Mouse (Mus musculus): ENCODE data around the gene Ankra2. TPM values are rescaled to one million over a fixed set of nuclear protein-coding genes. Genes with fewer than 3 reads are reported as not detected.

The Ankra2 gene
- total RNA-seq, 2 experiments from 2014 or later, result 47.1 TPM

DNA sequence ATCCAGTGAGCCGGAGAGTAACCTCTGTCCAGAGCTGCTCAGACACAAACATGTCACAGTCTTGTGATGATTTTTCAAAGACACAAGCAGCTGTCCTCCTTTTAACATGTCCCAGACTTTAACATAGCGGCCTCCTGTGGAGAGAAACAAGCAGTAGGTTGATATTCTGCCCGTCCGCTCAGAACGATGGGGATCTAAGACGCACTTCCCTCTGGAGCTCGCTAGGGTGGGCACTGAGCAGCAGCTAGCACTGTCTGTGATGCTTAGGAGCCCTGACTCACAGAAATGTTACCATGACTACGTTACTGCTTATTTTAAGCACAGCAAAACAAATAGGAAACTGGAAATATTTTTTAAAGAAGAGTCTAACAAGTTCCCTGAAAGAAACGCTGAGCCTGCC, 8.0 kb upstream of the Ankra2 start:
- intact Hi-C loops (cut with DNase I), result loop anchor here (10.0 kb wide), 1 partner anchor 1080 kb away; no protein-coding TSS in a partner anchor
- peak; percentile 60 for TF ChIP-seq CTCF (IDR thresholded peaks at IDR 0.05)
- H3K4me3 ChIP-seq, result no peak overlapping the region
- H3K27ac ChIP-seq, result no peak overlapping the region; the same call in 1 of the 2 replicates
- DNase-seq (ENCODE audit: extremely low spot score in 1 of 2, low spot score in 2 of 2), result peak; percentile 59 to 65

DNA sequence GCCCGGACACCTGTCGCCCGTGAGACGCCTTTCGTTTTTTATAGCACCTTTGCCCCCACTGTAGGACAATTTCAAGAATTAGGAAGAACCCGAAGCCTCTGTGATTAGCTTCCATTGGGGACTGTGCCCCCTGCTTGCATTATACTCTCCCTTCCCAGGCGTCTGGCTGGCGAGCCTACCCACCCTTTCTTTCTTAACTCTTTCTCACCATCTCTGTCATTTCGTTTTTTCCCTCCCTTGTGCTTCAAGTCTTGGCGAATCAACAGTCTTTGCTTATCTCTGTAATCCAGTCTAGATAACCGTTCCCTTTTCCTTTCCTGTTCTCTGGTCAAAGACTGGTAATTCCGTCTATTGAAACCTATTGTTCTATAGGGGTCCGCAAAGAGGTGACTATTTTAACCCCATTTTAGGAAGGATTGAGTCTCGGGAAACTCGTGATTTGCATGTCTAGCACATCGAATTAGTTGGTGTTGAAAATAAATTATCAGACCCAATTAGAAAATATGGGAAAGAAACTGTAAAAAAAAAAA, 649 bp downstream of the Ankra2 start:
- intact Hi-C loops (cut with DNase I), result loop anchor here (1.0 to 5.0 kb wide), 2 partner anchors 53 to 1126 kb away; partner anchors contain the start of genes Gfm2 and Nsa2
- Histone ChIP-seq H3K27ac (peak overlapping the region; percentile 90), H3K4me3 (peak overlapping the region; percentile 91)
- DNase-seq (ENCODE audit: extremely low spot score in 1 of 2, low spot score in 2 of 2), result no peak
- no peak for TF ChIP-seq CTCF (IDR thresholded peaks at IDR 0.05)

DNA sequence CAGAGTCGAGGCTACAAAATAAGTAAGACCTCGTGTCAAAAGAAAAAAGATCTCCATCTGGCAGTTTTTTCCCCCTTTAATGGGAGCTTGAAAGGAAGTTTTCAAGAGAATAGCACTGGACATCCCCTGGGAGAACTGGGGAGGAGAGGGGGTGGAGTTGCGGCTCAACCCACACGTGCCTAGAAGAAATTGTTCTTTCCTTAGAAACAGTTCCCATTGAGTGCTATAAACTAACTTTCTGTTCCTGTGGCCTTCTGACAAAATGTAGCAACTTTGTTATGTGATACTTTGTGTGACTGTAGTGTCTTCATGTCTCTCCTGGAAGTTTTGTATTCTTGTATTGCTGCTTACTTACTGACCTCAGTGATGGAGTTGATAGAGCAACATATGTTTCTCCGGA, 1.2 kb downstream of the Ankra2 start:
- no peak for TF ChIP-seq CTCF (IDR thresholded peaks at IDR 0.05)
- peak overlapping the region; percentile 91 for H3K4me3 ChIP-seq
- DNase-seq (ENCODE audit: extremely low spot score in 1 of 2, low spot score in 2 of 2), result no peak
- H3K27ac ChIP-seq, result no peak overlapping the region
- intact Hi-C loops (cut with DNase I), result loop anchor here (5.0 kb wide), 1 partner anchor 1127 kb away; the partner anchor contains the start of genes Gfm2 and Nsa2

DNA sequence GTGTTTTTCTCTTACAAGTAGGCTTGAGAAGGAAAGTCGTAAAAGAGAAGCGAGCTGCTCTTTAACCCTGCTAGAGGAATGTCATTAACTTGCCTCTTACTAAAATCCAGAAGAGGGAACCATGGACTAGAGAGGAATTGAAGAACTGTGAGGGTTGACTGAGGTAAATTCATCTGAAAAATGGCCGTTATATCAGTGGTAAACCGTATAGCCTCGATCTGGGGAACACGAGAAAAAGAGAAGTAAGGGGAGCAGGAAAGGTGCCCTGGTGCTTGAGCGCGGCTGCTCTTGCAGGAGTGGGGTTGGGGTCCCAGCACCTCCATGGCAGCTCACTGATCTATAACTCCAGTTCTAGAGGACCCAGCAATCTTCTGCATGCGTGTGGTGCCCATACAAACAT, 11.1 kb downstream of the Ankra2 start:
- DNase-seq (ENCODE audit: extremely low spot score in 1 of 2, low spot score in 2 of 2), result no peak
- intact Hi-C loops (cut with DNase I), result no loop called here
- TF ChIP-seq CTCF (IDR thresholded peaks at IDR 0.05), result no peak
- H3K27ac ChIP-seq, result no peak overlapping the region
- no peak overlapping the region for H3K4me3 ChIP-seq

DNA sequence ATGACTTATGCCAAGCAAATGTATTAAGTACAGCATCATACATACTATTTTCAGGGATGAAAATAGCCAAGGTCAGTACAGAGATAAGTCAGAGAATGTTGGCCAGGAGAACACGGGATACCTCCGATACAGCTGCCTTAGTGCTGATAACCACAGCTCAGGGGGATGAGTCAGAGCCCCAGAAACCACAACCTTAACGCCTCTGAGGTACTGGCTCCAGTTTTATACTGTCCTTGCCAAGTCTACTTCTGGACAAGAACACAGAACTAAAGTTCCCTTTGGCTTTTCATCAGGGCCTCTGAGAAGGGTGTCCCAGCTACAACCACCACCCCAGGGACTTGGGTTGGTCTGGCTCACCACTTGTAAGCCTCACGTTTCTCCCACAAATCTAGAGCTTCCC, 12.8 kb downstream of the Ankra2 start:
- DNase-seq (ENCODE audit: extremely low spot score in 1 of 2, low spot score in 2 of 2), result no peak
- no peak overlapping the region for H3K4me3 ChIP-seq
- intact Hi-C loops (cut with DNase I), result no loop called here

DNA sequence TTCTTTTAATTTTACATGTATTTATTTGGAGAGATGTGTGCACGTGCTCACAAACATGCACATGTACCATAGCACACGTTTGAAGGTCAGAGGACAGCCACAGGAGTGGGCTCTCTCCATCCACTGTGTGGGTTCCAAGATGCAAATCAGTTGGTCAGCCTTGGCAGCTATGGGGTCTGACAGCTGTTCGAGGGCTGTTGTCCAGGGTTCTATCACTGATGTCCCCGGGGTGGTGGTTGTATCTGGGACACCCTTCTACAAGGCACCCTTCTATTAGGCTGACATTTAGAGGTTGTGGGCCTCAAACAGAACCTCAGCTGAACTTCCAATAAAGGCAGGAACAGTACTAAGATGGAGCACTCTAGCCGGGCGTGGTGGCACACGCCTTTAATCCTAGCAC, 13.4 kb downstream of the Ankra2 start:
- DNase-seq (ENCODE audit: extremely low spot score in 1 of 2, low spot score in 2 of 2), result no peak
- no peak overlapping the region for H3K4me3 ChIP-seq

More for the DNA sequence above, 12.8 kb downstream of the Ankra2 start:
- H3K27ac ChIP-seq, result no peak overlapping the region
- no peak for TF ChIP-seq CTCF (IDR thresholded peaks at IDR 0.05)

DNA sequence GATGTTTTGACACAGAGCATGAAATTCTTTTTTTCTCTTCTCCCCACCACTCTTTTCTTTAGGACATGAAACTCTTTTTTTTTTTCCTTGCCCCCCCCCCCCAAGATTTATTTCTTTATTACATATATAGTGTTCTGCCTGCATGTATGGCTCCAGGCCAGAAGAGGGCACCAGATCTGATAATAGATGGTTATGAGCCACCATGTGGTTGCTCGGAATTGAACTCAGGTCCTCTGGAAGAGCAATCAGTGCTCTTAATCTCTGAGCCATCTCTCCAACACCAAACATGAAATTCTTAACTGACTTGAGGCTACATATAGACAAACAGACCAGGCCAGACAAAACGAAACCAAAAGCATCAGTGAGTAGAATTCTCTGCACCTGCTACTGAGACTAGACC, 14.6 kb downstream of the Ankra2 start:
- intact Hi-C loops (cut with DNase I), result no loop called here
- TF ChIP-seq CTCF (IDR thresholded peaks at IDR 0.05), result no peak
- DNase-seq (ENCODE audit: extremely low spot score in 1 of 2, low spot score in 2 of 2), result no peak
- H3K27ac ChIP-seq, result no peak overlapping the region
- no peak overlapping the region for H3K4me3 ChIP-seq

More for the DNA sequence above, 13.4 kb downstream of the Ankra2 start:
- no peak overlapping the region for H3K27ac ChIP-seq
- no peak for TF ChIP-seq CTCF (IDR thresholded peaks at IDR 0.05)
- intact Hi-C loops (cut with DNase I), result no loop called here

DNA sequence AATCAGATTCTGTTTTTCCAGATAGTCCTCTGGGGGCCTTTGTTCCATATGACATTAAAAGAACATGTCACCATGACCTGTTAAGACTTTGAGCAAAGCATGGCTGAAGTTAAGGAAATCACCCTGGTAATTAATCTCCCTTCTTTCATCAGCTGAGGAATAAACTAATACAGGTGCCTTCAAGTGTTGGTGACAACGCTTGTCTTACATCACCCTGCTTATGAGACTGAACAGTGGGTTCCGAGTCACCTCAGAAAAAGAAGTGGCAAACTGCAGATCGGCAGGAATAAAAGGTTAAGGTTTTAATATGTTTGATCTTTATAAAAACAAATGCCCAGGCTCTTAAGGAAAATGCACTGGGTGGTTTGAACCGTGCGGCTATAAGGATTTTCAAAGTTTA, 16.8 kb downstream of the Ankra2 start, which contains the start of gene Gm21976:
Gene Gm21976, plus strand, starts transcription at position 202 of the 400 bp plus-strand sequence.
- no peak for TF ChIP-seq CTCF (IDR thresholded peaks at IDR 0.05)
- intact Hi-C loops (cut with DNase I), result no loop called here
- DNase-seq (ENCODE audit: extremely low spot score in 1 of 2, low spot score in 2 of 2), result no peak
- H3K4me3 ChIP-seq, result no peak within 1 kb of the TSS
- H3K27ac ChIP-seq, result no peak within 1 kb of the TSS

DNA sequence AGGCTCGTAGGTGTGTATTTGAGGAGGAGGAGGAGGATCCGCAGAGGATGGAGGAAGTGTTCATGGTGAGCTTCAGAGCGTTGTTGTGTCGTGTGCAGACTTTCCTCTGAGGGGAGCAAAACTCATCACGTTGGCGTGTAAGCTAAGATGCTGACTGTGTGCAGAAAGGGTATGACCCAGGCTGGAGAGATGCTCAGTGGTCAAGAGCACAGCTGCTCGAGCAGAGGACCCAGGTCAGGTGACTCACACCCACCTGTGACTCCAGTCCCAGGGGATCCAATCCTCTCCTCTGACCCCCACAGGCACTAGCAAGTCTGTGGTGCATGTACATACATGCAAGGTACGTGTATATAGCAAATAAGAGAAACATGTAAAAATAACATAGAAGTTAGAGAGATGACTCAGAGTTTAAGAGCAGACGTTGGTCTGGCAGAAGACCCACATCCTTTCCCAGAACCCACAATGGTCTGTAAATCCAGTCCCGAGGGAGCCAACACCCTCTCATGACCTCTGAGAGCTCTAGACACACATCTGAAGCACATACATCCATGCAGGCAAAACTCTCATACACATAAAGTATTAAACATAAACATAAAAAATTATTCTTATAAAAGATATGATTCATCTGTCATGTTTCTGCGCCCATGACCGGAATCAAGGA, 18.2 kb downstream of the Ankra2 start:
- TF ChIP-seq CTCF (IDR thresholded peaks at IDR 0.05), result no peak
- intact Hi-C loops (cut with DNase I), result no loop called here
- Histone ChIP-seq H3K27ac (no peak overlapping the region), H3K4me3 (no peak overlapping the region)
- DNase-seq (ENCODE audit: extremely low spot score in 1 of 2, low spot score in 2 of 2), result no peak

DNA sequence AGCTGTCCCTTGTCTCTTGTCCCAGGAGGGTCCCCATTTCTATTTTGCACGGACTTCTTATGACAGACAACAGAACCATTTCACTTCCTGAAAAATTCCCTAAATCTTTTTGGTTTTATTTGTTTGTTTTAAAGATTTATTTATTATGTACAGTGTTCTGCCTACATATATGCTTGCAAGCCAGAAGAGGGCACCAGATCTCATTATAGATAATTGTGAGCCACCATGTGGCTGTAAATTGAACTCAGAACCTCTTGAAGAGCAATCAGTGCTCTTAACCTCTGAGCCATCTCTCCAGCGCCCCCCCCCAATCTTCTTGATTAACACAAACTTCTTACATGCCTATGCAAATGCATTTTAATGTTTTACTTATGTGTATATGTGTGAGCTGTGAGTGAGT, 27.8 kb downstream of the Ankra2 start:
- peak; percentile 41 for TF ChIP-seq CTCF (IDR thresholded peaks at IDR 0.05)
- no peak for DNase-seq (ENCODE audit: extremely low spot score in 1 of 2, low spot score in 2 of 2)
- Histone ChIP-seq H3K4me3 (no peak overlapping the region), H3K27ac (no peak overlapping the region)
- intact Hi-C loops (cut with DNase I), result no loop called here

DNA sequence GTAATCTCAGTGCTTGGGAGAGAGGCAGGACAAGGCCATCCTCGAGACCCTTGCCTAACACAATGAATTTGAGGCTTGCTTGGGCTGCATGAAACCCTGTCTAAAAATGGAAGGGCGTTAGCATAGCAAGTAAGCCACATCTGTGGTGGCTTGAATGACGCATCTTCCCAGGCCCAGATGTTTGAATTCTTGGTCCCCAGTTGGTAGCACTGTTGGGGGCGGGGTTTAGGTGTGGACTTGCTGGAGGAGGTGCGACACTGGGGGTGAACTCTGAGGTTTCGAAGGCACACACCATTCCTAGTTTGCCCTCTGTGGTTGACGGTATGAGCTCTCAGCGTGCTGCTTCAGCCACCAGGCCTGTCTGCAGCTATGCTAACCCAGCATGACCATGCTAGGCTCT, 28.8 kb downstream of the Ankra2 start:
- TF ChIP-seq CTCF (IDR thresholded peaks at IDR 0.05), result no peak
- intact Hi-C loops (cut with DNase I), result no loop called here
- DNase-seq (ENCODE audit: extremely low spot score in 1 of 2, low spot score in 2 of 2), result no peak
- Histone ChIP-seq H3K4me3 (no peak overlapping the region), H3K27ac (no peak overlapping the region)

DNA sequence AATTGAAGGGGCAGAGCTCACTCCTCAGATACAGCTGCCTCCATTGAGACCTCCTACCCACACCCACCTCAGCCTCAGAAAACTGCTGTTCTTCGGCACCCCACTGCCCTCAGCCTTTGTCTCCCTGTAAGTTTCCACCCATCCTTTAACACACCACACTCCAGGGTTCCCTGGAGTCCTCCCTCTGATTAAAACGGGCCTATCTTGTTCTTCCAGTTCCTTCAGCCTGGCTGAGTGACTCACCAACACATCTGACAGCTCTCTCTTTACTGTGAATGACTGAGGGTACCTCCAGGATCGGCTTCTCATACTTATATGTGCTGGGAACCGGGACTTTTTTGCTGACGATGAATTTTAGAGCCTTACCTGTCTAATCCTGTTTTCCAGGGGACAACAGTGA, 33.2 kb downstream of the Ankra2 start:
- Histone ChIP-seq H3K4me3 (no peak overlapping the region), H3K27ac (no peak overlapping the region)
- intact Hi-C loops (cut with DNase I), result no loop called here
- no peak for TF ChIP-seq CTCF (IDR thresholded peaks at IDR 0.05)
- no peak for DNase-seq (ENCODE audit: extremely low spot score in 1 of 2, low spot score in 2 of 2)

Data from left cerebral cortex, adult 2 months (tissue).